18 mouse cellular contexts compared by ENCODE assay signal in the genomic region with DNA sequence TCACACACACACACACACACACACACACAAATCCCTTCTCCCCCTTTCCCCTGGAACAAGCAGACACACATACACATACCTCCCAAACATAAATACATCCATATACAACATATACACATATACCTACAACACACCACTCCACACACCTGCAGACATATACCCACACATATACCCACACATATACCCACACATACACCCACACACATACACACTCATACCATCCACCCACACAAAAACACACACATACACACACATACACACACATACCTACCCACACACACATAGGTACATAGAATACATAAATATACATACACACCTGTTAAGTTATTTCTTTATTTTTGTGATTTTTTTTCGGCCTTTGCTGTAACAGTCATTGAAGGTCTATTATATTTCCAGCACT. TPM values are rescaled to one million over a fixed set of nuclear protein-coding genes. Genes with fewer than 3 reads are reported as not detected.
"Had no signal": no experiment of that assay in that cellular context is flagged by ENCODE, and none has a peak within 500 bp of the region (broad histone marks: within the 10 kb centered on the region; RNA-seq: fewer than 3 reads in every experiment).

No protein-coding gene starts in this region.

- H3K4me3 ChIP-seq: neural tube, embryonic 13.5 days; neural tube, embryonic 15.5 days; stomach, embryonic 15.5 days had no signal

- H3K36me3 ChIP-seq: neural tube, embryonic 13.5 days; neural tube, embryonic 15.5 days; stomach, embryonic 15.5 days had no signal

- DNase-seq: retina, postnatal 1 day; right cerebral cortex, adult 18-20 months; right cerebral cortex, postnatal 14 days; right cerebral cortex, postnatal 25 days; right cerebral cortex, postnatal 4 days; spleen, adult 18-20 months; thymus, adult 18-20 months; thymus, adult 2 months; thymus, postnatal 14 days; thymus, postnatal 25 days; thymus, postnatal 36 days; thymus, postnatal 4 days had no signal

- H3K4me2 ChIP-seq: neural tube, embryonic 13.5 days had no signal

- H3K27me3 ChIP-seq: neural tube, embryonic 13.5 days; neural tube, embryonic 15.5 days; stomach, embryonic 15.5 days had no signal

- H3K9me3 ChIP-seq: neural tube, embryonic 13.5 days; neural tube, embryonic 15.5 days; stomach, embryonic 15.5 days had no signal

- H3K9ac ChIP-seq: neural tube, embryonic 13.5 days; neural tube, embryonic 15.5 days; stomach, embryonic 15.5 days had no signal

- H3K27ac ChIP-seq: neural tube, embryonic 13.5 days; neural tube, embryonic 15.5 days; stomach, embryonic 15.5 days; stomach, postnatal 0 days had no signal

- H3K4me1 ChIP-seq: neural tube, embryonic 13.5 days; neural tube, embryonic 15.5 days; stomach, embryonic 15.5 days had no signal

RNA-seq across cellular contexts. Expression of a gene that starts 38.3 kb away (rescaled TPM):
- total RNA-seq: neutrophil, adult 5-6 weeks had no signal
- polyA plus RNA-seq: spleen, adult 2 months had no signal
